Mouse (Mus musculus) megakaryocyte-erythroid progenitor cell, adult 5 weeks (primary cell): ENCODE data around the gene Cpeb2. TPM values are rescaled to one million over a fixed set of nuclear protein-coding genes. Genes with fewer than 3 reads are reported as not detected.

Source experiments
- polyA plus RNA-seq: library from polyadenylated mRNA; stranded (reverse); fragments of >175 nt; gene quantifications from 2 replicates; pipeline ENCODE4 v1.2.3, GENCODE M21; 2012

Cpeb2 gene
- polyA plus RNA-seq: 40.4 and 54.8 TPM in 2 replicates

DNA sequence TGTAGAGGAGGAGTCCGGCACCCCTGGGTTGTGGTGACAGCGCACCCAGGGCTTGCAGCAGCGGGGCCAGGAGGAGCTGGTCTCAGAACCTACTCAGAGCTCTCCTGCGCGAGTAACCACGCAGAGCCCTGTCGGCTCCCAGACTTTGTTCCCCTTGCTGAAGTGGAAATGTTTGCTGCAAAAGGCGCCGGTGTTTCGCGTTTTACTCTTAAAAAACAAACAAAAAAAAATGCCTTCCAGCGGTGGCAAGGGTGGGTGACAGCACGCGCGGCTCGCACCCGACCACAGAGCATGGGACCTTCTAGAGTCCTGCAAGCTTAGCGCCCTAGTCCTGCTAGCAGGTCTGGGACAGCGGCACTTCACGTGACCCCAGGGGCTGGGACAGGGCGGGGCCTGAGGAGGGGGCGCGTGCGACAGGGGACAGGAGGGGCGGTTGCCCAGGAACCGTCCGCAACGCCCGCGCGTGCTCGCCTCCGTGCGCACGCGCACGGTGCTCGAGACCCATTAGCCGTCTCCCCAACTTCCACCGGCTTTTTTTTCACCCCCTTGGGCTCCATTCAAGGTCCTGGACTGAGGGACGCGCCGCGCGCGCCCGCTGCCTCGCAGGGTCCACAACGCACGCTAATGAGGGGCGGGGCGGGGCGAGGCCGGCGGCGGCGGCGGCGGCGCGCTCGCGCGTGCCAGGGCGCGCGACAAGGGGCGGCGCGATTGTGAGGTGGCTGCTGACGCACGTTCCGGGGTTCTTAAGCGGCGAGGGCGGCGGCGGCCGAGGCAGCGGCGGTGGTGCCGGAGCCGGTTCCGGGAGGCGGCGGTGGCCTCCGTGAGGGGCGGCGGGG is at the start of gene Cpeb2:
Gene Cpeb2 (plus strand): TSS at position 691 of the 836 bp plus-strand sequence.

